Mouse (Mus musculus) heart, postnatal 0 days (tissue): ENCODE data around the gene Gm47841.

ENCODE experiments used
- CTCF ChIP-seq: IDR thresholded peaks from 2 replicates; pipeline ENCODE4 v1.5.1; 2016; ENCODE audit warnings: antibody characterized with exemption, control low read depth, low read depth
- EP300 ChIP-seq: IDR thresholded peaks from 2 replicates; pipeline ENCODE4 v1.6.1; 2016; ENCODE audit warnings: antibody characterized with exemption, low read depth

DNA sequence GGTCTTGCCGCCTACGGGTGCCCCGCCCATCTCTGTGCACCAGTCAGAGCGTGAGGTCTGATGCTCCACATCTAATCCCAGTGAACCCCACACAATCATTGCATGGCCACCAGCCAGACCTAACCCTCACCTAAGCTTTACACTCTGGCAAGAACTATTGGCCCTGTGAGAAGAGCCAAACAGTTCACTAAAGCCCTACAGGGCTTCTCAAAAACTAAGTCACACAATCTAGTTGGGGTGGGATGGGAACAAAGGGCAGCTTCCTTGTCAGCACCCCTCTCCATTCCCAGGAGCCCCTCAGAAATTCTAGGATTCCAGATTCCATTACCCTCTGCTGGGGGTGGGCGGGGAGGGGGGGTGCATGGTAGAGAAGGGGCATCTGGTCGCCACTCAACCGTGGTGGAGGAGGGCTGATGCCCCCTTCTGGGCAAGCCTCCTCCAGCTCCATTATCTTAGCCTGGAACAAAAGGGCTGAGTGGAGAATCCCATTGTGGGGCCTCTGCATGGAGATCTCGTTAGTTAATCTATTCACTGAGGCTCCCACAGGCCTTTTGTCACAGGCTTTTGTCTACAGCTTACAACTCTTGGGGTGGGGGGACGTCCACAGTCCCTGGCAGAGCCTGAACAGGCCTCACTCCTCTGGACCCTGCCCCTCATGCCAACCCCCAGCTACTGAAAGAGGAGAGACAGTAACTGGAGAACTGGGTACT, 12.5 kb upstream of the Gm47841 start:
- TF ChIP-seq CTCF (no peak), EP300 (no peak)
